Mouse (Mus musculus): ENCODE data around the gene Acsm2. TPM values are rescaled to one million over a fixed set of nuclear protein-coding genes. Genes with fewer than 3 reads are reported as not detected.
"Not testable (repeated sequence)": the region's sequence is repeated elsewhere in the genome, so short reads cannot be mapped to it uniquely, and the experiment has no call there.

Acsm2 gene
- total RNA-seq, 1 experiment from 2014 or later: not detected

DNA sequence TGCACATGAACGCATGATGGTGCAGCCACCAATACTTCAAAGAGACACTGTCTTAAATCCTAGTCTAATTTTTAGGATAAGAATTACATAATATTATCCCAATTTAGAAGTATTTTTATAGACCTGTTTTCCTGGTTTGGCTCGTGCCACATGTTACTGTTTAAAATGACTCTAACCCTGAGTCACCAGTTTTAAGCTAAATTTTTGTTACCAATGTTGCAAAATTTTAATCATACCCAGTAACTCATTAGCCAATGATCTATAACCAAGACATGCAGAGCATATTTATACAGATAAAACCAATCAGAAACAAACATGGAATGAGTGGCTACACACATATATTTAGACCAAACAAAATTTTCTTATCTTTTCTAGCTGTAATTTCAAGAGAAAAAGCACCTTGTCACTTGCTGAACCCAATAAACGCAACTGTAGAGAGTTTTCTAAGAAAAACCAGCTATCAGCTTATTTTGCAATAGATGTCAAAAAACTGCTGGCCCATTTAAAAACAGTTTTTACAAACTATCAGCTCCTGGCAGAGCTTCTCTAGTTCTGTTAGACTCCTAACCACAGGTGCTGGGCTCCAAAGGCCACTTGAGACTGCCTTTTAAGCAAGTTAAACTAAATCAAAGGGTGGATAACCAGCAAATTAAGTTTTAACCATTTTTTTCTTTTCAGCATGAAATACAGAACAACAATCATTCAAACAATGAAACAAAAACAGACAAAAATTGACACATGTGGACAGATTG is 3.5 kb upstream of the Acsm2 start:
- ATAC-seq (replicated peaks in 1 of 2; ENCODE audit: insufficient read depth in 1 of 2, low FRiP score in 2 of 2, low TSS enrichment in 1 of 2, low read depth in 1 of 2, poor library complexity in 2 of 2, severe bottlenecking in 2 of 2): no peak

DNA sequence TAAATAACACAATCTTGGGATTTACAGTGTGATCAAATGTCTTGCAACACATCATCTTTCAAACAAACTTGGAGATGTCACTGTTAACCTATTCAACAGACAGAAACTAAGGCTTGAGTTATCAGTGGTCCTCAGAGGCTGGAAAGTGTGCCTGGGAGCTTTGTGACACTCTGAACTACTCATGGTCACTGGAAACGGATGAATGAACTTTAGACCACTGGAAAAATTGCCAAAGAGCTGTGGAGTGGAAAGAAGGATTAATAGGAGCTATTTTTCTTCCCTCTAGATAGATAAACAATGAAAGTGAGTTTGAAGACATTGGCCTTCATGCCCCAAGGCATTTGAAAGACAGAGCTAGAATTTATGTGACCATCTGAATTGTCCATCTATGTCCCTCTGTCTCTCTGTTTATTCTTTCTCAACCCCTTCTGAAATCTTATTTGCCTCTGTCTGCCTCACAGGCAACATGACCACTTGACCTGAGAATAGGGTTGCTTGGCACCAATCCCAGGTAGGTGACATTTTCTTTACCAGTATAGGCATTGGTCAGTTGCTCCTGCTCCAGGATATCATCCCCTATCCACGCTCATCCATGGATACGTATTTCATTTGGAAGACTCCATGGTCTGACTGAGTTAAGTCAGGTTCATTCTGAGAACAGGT is 5.8 kb downstream of the Acsm2 start:
- ATAC-seq (replicated peaks in 1 of 2; ENCODE audit: insufficient read depth in 1 of 2, low FRiP score in 2 of 2, low TSS enrichment in 1 of 2, low read depth in 1 of 2, poor library complexity in 2 of 2, severe bottlenecking in 2 of 2): no peak

GRCm38 (mm10) chr7:119560452-119560835 is 6.3 kb downstream of the Acsm2 start:
- ATAC-seq (replicated peaks in 1 of 2; ENCODE audit: insufficient read depth in 1 of 2, low FRiP score in 2 of 2, low TSS enrichment in 1 of 2, low read depth in 1 of 2, poor library complexity in 2 of 2, severe bottlenecking in 2 of 2): no peak

DNA sequence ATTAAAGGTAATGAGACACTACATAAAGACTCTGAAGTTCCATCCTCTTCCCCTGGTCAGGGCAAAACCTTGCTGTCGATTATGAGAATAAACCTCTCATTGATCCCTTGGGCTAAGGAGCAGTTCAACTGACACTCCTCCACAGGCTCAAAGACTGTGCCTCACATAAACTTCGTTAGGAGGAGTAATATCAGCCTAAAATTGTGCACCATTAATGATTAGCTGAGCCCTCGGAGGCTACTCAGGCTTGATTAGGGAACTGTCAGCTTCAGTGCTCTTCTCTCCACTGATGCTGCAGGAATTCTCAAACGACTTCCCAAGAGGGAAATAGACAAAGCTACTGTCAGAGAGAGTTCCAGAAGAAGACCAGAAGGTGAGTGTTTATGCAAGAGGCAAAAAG is 7.3 kb downstream of the Acsm2 start:
- no peak for ATAC-seq (replicated peaks in 1 of 2; ENCODE audit: insufficient read depth in 1 of 2, low FRiP score in 2 of 2, low TSS enrichment in 1 of 2, low read depth in 1 of 2, poor library complexity in 2 of 2, severe bottlenecking in 2 of 2)

DNA sequence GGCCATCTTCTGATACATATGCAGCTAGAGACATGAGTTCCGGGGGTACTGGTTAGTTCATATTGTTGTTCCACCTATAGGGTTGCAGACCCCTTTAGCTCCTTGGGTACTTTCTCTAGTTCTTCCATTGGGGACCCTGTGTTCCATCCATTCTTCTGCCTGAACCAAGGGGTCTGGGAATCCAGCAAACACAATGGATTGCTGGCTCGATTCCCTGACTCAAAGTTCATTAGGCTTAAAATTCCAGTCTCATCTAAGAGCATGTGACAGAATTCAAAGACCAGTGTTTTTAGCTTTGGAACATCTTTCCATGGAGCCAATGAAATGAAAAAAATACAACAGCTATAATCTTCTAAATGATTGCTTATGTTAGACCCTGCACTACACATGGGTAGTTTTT is 8.3 kb downstream of the Acsm2 start:
- ATAC-seq (replicated peaks in 1 of 2; ENCODE audit: insufficient read depth in 1 of 2, low FRiP score in 2 of 2, low TSS enrichment in 1 of 2, low read depth in 1 of 2, poor library complexity in 2 of 2, severe bottlenecking in 2 of 2): not testable (repeated sequence)

DNA sequence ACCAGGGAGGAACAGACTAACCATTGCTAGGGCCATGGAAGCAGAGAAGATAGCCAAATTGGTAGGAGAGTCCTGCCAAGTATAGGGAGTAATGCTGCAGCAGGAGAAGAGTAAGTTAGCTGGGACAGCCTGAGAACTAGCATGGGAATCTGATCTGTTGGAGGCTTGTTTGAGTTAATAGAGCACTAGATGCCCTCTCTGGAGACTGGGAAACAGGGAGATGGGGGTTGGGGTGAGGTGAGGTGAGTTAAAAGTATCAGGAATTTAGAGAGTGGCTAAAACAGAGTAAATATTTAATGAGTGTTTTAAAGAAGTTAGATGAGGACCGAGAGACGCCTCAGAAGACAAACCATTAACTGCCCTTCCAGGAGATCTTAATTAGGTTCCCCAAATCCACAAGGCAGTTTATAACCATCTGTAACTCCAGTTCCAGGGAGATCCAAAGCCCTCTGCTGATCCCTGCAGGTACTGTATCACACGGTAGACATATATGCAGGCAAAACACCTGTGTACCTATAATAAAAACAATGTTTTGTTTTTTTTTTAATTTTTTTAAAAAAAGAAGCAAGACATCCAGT is 40.5 kb downstream of the Acsm2 start:
- no peak for ATAC-seq (replicated peaks in 1 of 2; ENCODE audit: insufficient read depth in 1 of 2, low FRiP score in 2 of 2, low TSS enrichment in 1 of 2, low read depth in 1 of 2, poor library complexity in 2 of 2, severe bottlenecking in 2 of 2)

DNA sequence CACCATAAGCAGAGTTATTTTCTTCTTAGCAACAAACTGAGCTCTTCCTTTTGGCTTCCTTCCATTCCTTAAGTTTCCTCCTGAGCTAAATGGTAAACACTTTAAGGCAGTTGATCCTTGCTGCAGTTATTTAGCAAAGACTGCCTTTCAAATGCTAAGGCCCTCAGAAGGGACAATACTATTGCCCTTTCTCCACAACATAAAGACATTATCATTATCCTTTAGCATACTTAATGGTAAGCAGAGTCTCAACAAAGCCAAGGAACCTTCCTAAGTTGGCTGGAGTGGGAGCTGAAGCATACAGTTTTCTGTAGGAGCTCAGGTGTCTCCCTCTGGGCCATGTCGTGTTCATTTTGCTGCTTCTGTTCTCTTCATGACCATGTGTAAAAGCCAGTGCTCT is 41.2 kb downstream of the Acsm2 start:
- ATAC-seq (replicated peaks in 1 of 2; ENCODE audit: insufficient read depth in 1 of 2, low FRiP score in 2 of 2, low TSS enrichment in 1 of 2, low read depth in 1 of 2, poor library complexity in 2 of 2, severe bottlenecking in 2 of 2): 0 out of 4 replicates have a peak, but pooled peaks of 1 of the 2 experiments have one; percentile 7

GRCm38 (mm10) chr7:119596536-119596935 is 42.4 kb downstream of the Acsm2 start:
- ATAC-seq (replicated peaks in 1 of 2; ENCODE audit: insufficient read depth in 1 of 2, low FRiP score in 2 of 2, low TSS enrichment in 1 of 2, low read depth in 1 of 2, poor library complexity in 2 of 2, severe bottlenecking in 2 of 2): no peak

DNA sequence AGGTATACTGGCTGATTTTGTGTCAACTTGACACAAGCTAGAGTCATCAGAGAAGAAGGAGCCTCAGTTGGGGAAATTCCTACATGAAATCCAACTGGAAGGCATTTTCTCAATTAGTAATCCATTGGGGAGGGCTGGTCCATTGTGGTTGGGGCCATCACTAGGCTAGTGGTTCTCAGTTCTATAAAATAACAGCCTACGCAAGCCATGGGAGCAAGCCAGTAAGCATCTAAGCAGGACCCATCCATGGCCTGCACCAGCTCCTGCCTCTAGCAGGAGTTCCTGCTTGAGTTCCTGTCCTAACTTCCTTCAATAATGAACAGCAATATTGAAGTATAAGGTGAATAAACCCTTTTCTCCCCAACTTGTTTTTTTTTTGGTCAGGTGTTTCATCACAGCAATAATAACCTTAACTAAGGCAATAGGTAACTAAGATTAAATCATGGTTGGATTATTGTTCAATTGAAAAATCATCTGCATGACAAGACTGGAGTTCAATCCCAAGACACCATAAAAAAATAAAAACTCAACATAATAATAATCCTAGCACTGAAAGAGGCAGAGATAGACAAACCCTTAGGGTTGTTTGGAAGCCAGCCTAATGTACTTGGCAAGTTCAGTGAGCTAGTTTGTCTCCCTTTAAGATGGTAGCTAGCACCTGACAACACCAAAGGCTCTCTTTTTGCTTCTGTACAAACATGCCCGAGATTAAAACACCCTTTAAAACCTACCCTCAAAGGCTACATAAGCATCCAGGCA is 47.2 kb downstream of the Acsm2 start:
- no peak for ATAC-seq (replicated peaks in 1 of 2; ENCODE audit: insufficient read depth in 1 of 2, low FRiP score in 2 of 2, low TSS enrichment in 1 of 2, low read depth in 1 of 2, poor library complexity in 2 of 2, severe bottlenecking in 2 of 2)

DNA sequence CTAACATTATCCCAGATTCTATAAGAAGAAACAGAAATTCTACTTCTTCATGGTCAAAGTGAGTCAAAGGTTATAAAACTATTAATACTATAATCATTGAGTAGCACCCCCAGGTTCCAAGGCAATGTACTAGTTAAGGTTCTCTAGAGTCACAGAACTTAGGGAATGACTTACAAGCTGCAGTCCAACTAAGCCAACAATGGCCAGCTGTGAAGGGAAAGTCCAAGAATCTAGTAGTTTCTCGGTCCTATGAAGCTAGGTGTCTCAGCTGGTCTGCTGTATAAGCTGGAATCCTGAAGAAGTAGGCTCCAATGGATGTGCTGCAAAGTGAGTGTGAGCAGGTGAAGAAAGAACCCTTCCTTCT is 47.8 kb downstream of the Acsm2 start:
- no peak for ATAC-seq (replicated peaks in 1 of 2; ENCODE audit: insufficient read depth in 1 of 2, low FRiP score in 2 of 2, low TSS enrichment in 1 of 2, low read depth in 1 of 2, poor library complexity in 2 of 2, severe bottlenecking in 2 of 2)

- no peak for ATAC-seq (replicated peaks in 1 of 2; ENCODE audit: insufficient read depth in 1 of 2, low FRiP score in 2 of 2, low TSS enrichment in 1 of 2, low read depth in 1 of 2, poor library complexity in 2 of 2, severe bottlenecking in 2 of 2)
These were observed 50.9 kb downstream of the Acsm2 start for GRCm38 (mm10) chr7:119604903-119605483.

DNA sequence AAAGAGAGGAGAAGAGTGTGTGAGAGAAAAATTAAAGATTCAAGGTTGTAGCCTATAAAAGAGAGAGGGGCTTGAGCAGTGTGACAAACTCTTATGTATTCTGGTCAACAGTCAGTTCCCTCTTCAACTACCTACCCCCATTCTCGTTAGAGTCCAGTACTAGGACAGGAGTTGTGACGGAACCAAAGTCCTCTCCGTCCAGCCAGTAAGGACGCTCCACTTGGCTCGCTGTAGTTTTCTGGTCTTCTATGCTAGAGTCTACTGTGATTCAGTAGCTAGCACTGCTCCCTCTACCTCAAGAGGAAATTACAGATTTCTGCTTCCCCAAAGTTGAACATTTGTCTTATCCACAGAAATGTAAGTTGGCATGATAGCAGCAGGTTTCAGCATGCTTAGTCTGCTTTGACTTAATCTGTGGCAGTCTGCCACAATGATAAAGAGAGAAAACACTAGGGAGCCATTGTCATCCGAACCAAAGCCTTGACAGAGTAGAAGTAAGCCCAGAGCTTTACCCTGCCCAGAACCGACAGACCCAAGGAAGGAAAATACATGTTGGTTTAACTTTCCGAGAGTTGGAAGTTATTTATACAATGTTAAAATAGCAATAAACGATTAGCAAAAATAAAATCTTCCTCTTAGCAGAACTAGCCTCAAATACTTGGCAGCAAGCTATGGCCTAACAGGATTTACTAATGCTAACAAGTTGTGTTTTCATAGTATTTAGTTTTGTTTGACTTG is 52.0 kb downstream of the Acsm2 start:
- no peak for ATAC-seq (replicated peaks in 1 of 2; ENCODE audit: insufficient read depth in 1 of 2, low FRiP score in 2 of 2, low TSS enrichment in 1 of 2, low read depth in 1 of 2, poor library complexity in 2 of 2, severe bottlenecking in 2 of 2)

DNA sequence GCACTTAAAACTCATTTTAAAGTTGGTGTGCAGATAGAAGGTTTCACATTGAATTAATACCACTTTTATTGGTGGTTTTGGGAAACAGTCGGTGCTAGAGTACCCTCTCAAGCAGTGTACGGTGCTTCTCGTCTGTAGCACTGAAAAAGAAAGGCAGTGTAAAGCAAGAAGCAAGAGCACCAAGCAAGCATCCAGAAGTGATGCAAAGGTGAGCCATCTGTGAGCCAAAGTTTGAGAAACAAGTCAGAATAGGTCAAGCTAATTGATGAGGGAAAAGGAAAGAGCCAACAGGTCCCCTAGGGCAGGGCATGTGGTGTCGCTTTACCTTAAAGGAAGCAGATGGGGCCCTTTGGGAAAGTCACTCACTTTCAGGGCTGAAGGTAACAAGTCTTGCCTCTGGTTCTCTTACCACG is 52.5 kb downstream of the Acsm2 start, which contains the start of gene Acsm1:
TSS of gene Acsm1 (plus strand) at position 363 of the 413 bp plus-strand sequence.
- no peak for ATAC-seq (replicated peaks in 1 of 2; ENCODE audit: insufficient read depth in 1 of 2, low FRiP score in 2 of 2, low TSS enrichment in 1 of 2, low read depth in 1 of 2, poor library complexity in 2 of 2, severe bottlenecking in 2 of 2)

- ATAC-seq (replicated peaks in 1 of 2; ENCODE audit: insufficient read depth in 1 of 2, low FRiP score in 2 of 2, low TSS enrichment in 1 of 2, low read depth in 1 of 2, poor library complexity in 2 of 2, severe bottlenecking in 2 of 2): no peak
These were observed 53.8 kb downstream of the Acsm2 start for GRCm38 (mm10) chr7:119607796-119608515.

DNA sequence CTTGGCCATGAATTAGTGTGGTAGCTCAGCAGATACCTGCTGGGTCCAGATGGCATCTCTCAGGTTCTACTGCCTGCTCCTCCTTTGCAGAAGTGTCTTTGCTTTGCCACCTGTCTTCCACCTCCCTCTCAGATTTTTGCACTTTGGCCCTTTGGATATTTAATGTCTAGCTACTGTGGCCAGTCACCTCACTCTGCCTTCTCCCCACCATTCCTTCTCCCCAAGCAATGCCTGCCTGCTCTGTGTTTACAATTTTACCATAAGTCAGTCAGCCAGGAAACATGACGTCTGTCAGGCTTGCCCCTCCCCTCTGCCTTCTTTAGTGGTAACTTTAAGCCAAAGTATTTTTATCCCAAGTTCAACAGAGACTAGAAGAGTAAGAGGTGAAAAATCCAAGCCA is 62.4 kb downstream of the Acsm2 start:
- no peak for ATAC-seq (replicated peaks in 1 of 2; ENCODE audit: insufficient read depth in 1 of 2, low FRiP score in 2 of 2, low TSS enrichment in 1 of 2, low read depth in 1 of 2, poor library complexity in 2 of 2, severe bottlenecking in 2 of 2)

DNA sequence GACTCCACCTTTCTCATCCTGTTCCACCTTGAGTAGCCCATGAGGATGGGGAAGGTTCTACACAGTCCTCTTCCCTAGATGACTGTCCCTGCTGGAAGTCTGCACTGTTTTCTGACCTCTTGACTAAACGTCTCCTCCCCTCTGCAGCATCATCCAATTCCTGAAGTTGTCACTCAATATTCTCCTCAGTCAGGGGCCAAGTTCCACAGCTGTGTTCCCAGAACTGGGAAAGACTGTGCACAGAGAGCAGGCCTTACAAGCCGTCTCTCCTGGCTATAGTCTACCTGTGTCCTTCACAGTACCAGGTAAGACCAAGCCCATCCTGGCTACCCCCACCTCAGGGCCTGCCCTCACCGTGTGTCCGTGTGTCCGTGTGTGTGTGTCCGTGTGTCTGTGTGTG is 63.5 kb downstream of the Acsm2 start:
- no peak for ATAC-seq (replicated peaks in 1 of 2; ENCODE audit: insufficient read depth in 1 of 2, low FRiP score in 2 of 2, low TSS enrichment in 1 of 2, low read depth in 1 of 2, poor library complexity in 2 of 2, severe bottlenecking in 2 of 2)
